Mouse (Mus musculus) CH12.LX (cell line): ENCODE measurements around the gene Afdn. TPM values are rescaled to one million over a fixed set of nuclear protein-coding genes. Genes with fewer than 3 reads are reported as not detected.
"Not testable (repeated sequence)": the region's sequence is repeated elsewhere in the genome, so short reads cannot be mapped to it uniquely, and the experiment has no call there.

ENCODE experiments used
- DNase-seq: peaks from one replicate; pipeline ENCODE4 v3.0.0-alpha.2; 2013; ENCODE audit errors: extremely low read depth
- H3K27ac ChIP-seq: 2 replicates; pipeline ENCODE4 v1.5.1; 2012; ENCODE audit warnings: low read depth, mild to moderate bottlenecking, control low read depth, moderate library complexity; ENCODE audit not compliant: insufficient read depth
- H3K27me3 ChIP-seq: replicated peaks from 2 replicates; pipeline ENCODE3; 2012; ENCODE audit warnings: inconsistent platforms
- H3K36me3 ChIP-seq, 2 experiments: replicated peaks in 1 of 2; 2 replicates each; pipeline versions ENCODE3 to v1.6.1; 2012; ENCODE audit warnings: inconsistent platforms in 1 of 2, low read length in 1 of 2, mild to moderate bottlenecking in 1 of 2, mixed read lengths in 1 of 2, moderate library complexity in 1 of 2; ENCODE audit not compliant: control insufficient read depth in 1 of 2, insufficient read depth in 1 of 2
- H3K4me1 ChIP-seq, 2 experiments: 2 replicates each; pipeline ENCODE4 v1.6.1; 2012; ENCODE audit warnings: inconsistent platforms in 1 of 2, moderate library complexity in 1 of 2; ENCODE audit not compliant: insufficient read depth in 2 of 2, control insufficient read depth in 1 of 2
- H3K4me2 ChIP-seq: 2 replicates; pipeline ENCODE4 v1.6.1; 2012; ENCODE audit warnings: low read depth, mild to moderate bottlenecking, control low read depth; ENCODE audit not compliant: poor library complexity, insufficient read depth, severe bottlenecking
- H3K4me3 ChIP-seq, 3 experiments: fragments of 150-350 bp in 1 of 3; sonication (generic) in 1 of 3; replicated peaks in 1 of 3; 2 replicates each; pipeline versions ENCODE3 to v1.5.1; 2011 to 2012; ENCODE audit warnings: low read depth in 2 of 3, low read length in 2 of 3, mild to moderate bottlenecking in 2 of 3, moderate library complexity in 2 of 3, control low read depth in 1 of 3, improper control_type of control experiment in 1 of 3, inconsistent platforms in 1 of 3, mixed read lengths in 1 of 3; ENCODE audit not compliant: poor library complexity in 1 of 3
- H3K79me2 ChIP-seq: replicated peaks from 2 replicates; pipeline ENCODE4 v1.6.1; 2012; ENCODE audit warnings: mild to moderate bottlenecking, moderate library complexity; ENCODE audit not compliant: control insufficient read depth, poor library complexity, insufficient read depth, severe bottlenecking; ENCODE audit errors: extremely low read depth
- H3K9ac ChIP-seq: 2 replicates; pipeline ENCODE4 v1.6.1; 2012; ENCODE audit warnings: low read depth, mild to moderate bottlenecking, control low read depth, moderate library complexity; ENCODE audit not compliant: insufficient read depth
- H3K9me3 ChIP-seq: replicated peaks from 2 replicates; pipeline ENCODE3; 2012; ENCODE audit warnings: low read length, inconsistent platforms, mixed read lengths
- CHD1 ChIP-seq: IDR thresholded peaks from 2 replicates; pipeline ENCODE4 v1.6.1; 2012; ENCODE audit warnings: low read depth, low read length, improper control_type of control experiment, inconsistent platforms
- CHD2 ChIP-seq: IDR thresholded peaks from 2 replicates; pipeline ENCODE4 v1.6.1; 2011; ENCODE audit warnings: low read length, improper control_type of control experiment
- CTCF ChIP-seq, 2 experiments: IDR thresholded peaks in 1 of 2; conservative IDR thresholded peaks in 1 of 2; 2 replicates each; pipeline ENCODE4 v1.5.1; 2011 to 2012; ENCODE audit warnings: low read depth in 2 of 2, low read length in 2 of 2, improper control_type of control experiment in 1 of 2, inconsistent platforms in 1 of 2, mild to moderate bottlenecking in 1 of 2, moderate library complexity in 1 of 2
- GABPA ChIP-seq: IDR thresholded peaks from 2 replicates; pipeline ENCODE4 v1.6.1; 2012; ENCODE audit warnings: low read depth, low read length, improper control_type of control experiment, inconsistent platforms; ENCODE audit not compliant: insufficient replicate concordance
- HCFC1 ChIP-seq: IDR thresholded peaks from 2 replicates; pipeline ENCODE4 v1.6.1; 2012; ENCODE audit warnings: low read depth, mild to moderate bottlenecking, inconsistent platforms, low read length, improper control_type of control experiment
- JUN ChIP-seq: IDR thresholded peaks from 2 replicates; pipeline ENCODE4 v1.6.1; 2011; ENCODE audit warnings: low read depth, mild to moderate bottlenecking, low read length, improper control_type of control experiment, moderate library complexity; ENCODE audit not compliant: insufficient read depth
- JUND ChIP-seq: conservative IDR thresholded peaks from 2 replicates; pipeline ENCODE4 v1.6.1; 2011; ENCODE audit warnings: low read depth, low read length, improper control_type of control experiment
- KAT2A ChIP-seq: IDR thresholded peaks from 2 replicates; pipeline ENCODE4 v1.6.1; 2012; ENCODE audit warnings: low read length, improper control_type of control experiment, inconsistent platforms; ENCODE audit not compliant: insufficient replicate concordance
- MAFK ChIP-seq: IDR thresholded peaks from 2 replicates; pipeline ENCODE4 v1.6.1; 2011; ENCODE audit warnings: low read length, improper control_type of control experiment; ENCODE audit not compliant: insufficient replicate concordance
- MAZ ChIP-seq: IDR thresholded peaks from 2 replicates; pipeline ENCODE4 v1.6.1; 2012; ENCODE audit warnings: low read depth, mild to moderate bottlenecking, inconsistent platforms, low read length, improper control_type of control experiment, moderate library complexity
- MEF2A ChIP-seq: IDR thresholded peaks from 2 replicates; pipeline ENCODE4 v1.6.1; 2014; ENCODE audit warnings: low read depth, mild to moderate bottlenecking, inconsistent platforms, low read length, improper control_type of control experiment, borderline replicate concordance
- MXI1 ChIP-seq: IDR thresholded peaks from 2 replicates; pipeline ENCODE4 v1.6.1; 2011; ENCODE audit warnings: mild to moderate bottlenecking, low read depth, low read length, improper control_type of control experiment
- MYC ChIP-seq: IDR thresholded peaks from 2 replicates; pipeline ENCODE4 v1.6.1; 2011; ENCODE audit warnings: low read depth, mild to moderate bottlenecking, improper control_type of control experiment, low read length
- NELFE ChIP-seq: IDR thresholded peaks from 2 replicates; pipeline ENCODE4 v1.6.1; 2011; ENCODE audit warnings: low read depth, low read length, improper control_type of control experiment
- PAX5 ChIP-seq: IDR thresholded peaks from 2 replicates; pipeline ENCODE4 v1.6.1; 2012; ENCODE audit warnings: low read length, inconsistent platforms, mixed read lengths
- POLR2A ChIP-seq: IDR thresholded peaks from 2 replicates; pipeline ENCODE4 v1.6.1; 2011; ENCODE audit warnings: low read depth, mild to moderate bottlenecking, improper control_type of control experiment, low read length
- POLR2AphosphoS2 ChIP-seq: IDR thresholded peaks from 2 replicates; pipeline ENCODE4 v1.6.1; 2011; ENCODE audit warnings: low read depth, low read length, improper control_type of control experiment
- RCOR1 ChIP-seq: conservative IDR thresholded peaks from 2 replicates; pipeline ENCODE4 v1.6.1; 2012; ENCODE audit warnings: low read depth, mild to moderate bottlenecking, inconsistent platforms, low read length, improper control_type of control experiment
- USF1 ChIP-seq: IDR thresholded peaks from 2 replicates; pipeline ENCODE4 v1.6.1; 2014; ENCODE audit warnings: low read depth, mild to moderate bottlenecking, inconsistent platforms, low read length, improper control_type of control experiment
- USF2 ChIP-seq: conservative IDR thresholded peaks from 2 replicates; pipeline ENCODE4 v1.6.1; 2011; ENCODE audit warnings: low read depth, low read length, improper control_type of control experiment
- ZMIZ1 ChIP-seq: IDR thresholded peaks from 2 replicates; pipeline ENCODE4 v1.6.1; 2012; ENCODE audit warnings: low read depth, mild to moderate bottlenecking, inconsistent platforms, low read length, improper control_type of control experiment
- dilution Hi-C: fragments of 300-500 bp; cut with MboI; formaldehyde crosslinking; loops from 2 replicates; pipeline ENCODE4 v1.14.3; 2020; ENCODE audit warnings: low sequenced_read_pairs; ENCODE audit not compliant: extremely low pct_unique_long_range_greater_than_20kb, extremely low pct_ligation_motif_present
- in situ Hi-C: fragments of 300-500 bp; cut with MboI; formaldehyde crosslinking; loops from 3 replicates; pipeline ENCODE4 v1.14.3; 2019; ENCODE audit warnings: low sequenced_read_pairs, low pct_ligation_motif_present, low pct_unique_long_range_greater_than_20kb, mixed read lengths
- polyA plus RNA-seq: library from polyadenylated mRNA; unstranded; fragments of >175 nt; gene quantifications from 2 replicates; pipeline ENCODE4 v1.2.1, GENCODE M21; 2012; ENCODE audit warnings: low read depth; ENCODE audit not compliant: insufficient read length
- total RNA-seq, 2 experiments: library from RNA; depleted of rRNA; stranded (reverse); fragments of 300-350 nt in 1 of 2; fragments of >200 nt in 1 of 2; gene quantifications; 2 replicates each; pipeline ENCODE4 v1.2.3; 2012 to 2014

The Afdn gene
- total and polyA plus RNA-seq, 3 experiments = 11.5 to 18.3 (median 18.0) TPM

DNA sequence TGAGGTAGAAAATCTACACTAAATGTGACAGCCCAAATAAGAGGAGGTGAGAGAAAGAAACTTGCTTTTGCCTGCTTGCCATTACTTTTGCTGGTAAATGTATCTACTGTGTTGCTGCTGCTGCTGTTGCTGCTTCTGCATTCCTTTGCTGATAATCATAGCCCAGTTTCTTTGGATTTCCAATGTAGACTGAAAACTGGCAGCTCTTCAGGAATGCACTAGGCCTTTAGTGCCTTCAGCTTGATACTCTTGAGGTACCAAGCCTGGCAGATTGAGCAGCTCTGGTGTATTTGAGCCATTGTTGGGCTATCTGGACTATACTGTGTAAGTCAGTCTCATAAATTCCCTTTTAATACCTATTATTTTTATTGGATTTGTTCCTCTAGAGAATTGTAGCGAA, 18.5 kb downstream of the Afdn start:
- H3K4me2 ChIP-seq = no peak overlapping the region
- DNase-seq = no peak
- H3K27ac ChIP-seq = no peak overlapping the region
- H3K9ac ChIP-seq = no peak overlapping the region
- no peaks in the 10 kb centered on the region for H3K36me3 ChIP-seq
- dilution Hi-C loops = no loop called here
- no peaks in the 10 kb centered on the region for H3K79me2 ChIP-seq
- H3K27me3 ChIP-seq = no peaks in the 10 kb centered on the region
- no peaks in the 10 kb centered on the region for H3K9me3 ChIP-seq
- TF ChIP-seq MYC = no peak
- TF ChIP-seq HCFC1 = no peak
- no peak for TF ChIP-seq NELFE
- no peak for TF ChIP-seq MAZ
- no peak for TF ChIP-seq GABPA
- TF ChIP-seq MXI1 = no peak
- TF ChIP-seq ZMIZ1 = no peak
- TF ChIP-seq JUN = no peak
- TF ChIP-seq POLR2AphosphoS2 = no peak
- no peak for TF ChIP-seq PAX5
- no peak for TF ChIP-seq CHD2
- H3K4me1 ChIP-seq = no peaks in the 10 kb centered on the region
- H3K4me3 ChIP-seq = no peak overlapping the region
- in situ Hi-C loops = no loop called here

- TF ChIP-seq POLR2A (no peak), KAT2A (no peak), CHD1 (no peak)
- dilution Hi-C loops = no loop called here
- Histone ChIP-seq H3K9ac (no peak overlapping the region), H3K4me2 (no peak overlapping the region), H3K4me3 (no peak overlapping the region), H3K4me1 (no peaks in the 10 kb centered on the region), H3K36me3 (no peaks in the 10 kb centered on the region), H3K27me3 (no peaks in the 10 kb centered on the region), H3K27ac (no peak overlapping the region), H3K9me3 (no peaks in the 10 kb centered on the region), H3K79me2 (0 out of 2 replicates have a peak, but pooled peaks cover 2% of the 10 kb centered on the region)
- in situ Hi-C loops = no loop called here
- no peak for DNase-seq
Measured at GRCm38 (mm10) chr17:13781948-13782347, 21.6 kb downstream of the Afdn start.

DNA sequence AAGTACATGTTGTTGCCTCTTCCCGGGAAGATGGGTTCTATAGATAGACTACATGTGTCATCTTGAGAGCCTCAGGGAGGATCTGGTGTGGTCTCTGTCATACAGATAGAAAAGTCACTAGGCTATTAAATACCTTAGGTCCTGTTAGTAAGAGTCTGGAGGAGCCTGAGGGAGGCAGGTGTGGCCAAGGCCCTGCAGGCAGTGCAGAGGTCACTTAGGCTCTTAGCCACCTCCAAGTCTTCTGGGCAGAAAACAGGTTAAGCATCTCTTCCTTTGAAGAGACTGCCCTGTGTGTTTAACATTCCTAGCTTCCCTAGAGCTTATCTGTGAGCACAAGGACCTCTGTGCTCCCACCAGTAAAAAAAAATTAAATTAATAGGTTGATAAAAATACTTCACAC, 23.1 kb downstream of the Afdn start:
- H3K9me3 ChIP-seq = no peaks in the 10 kb centered on the region
- dilution Hi-C loops = no loop called here
- H3K79me2 ChIP-seq = 0 out of 2 replicates have a peak, but pooled peaks cover 2% of the 10 kb centered on the region
- in situ Hi-C loops = no loop called here
- H3K36me3 ChIP-seq = no peaks in the 10 kb centered on the region
- H3K27ac ChIP-seq = no peak overlapping the region
- DNase-seq = no peak
- no peak overlapping the region for H3K9ac ChIP-seq
- H3K4me1 ChIP-seq = no peaks in the 10 kb centered on the region
- no peak overlapping the region for H3K4me2 ChIP-seq
- TF ChIP-seq USF2 (no peak), RCOR1 (no peak), CTCF (conservative IDR thresholded peaks at IDR 0.05 in 1 of 2, IDR thresholded peaks at IDR 0.05 in 1 of 2; ENCODE audit: low read depth in 2 of 2, low read length in 2 of 2) (no peak), HCFC1 (no peak), MYC (no peak), USF1 (no peak), JUN (no peak), JUND (no peak), MAZ (no peak), MEF2A (no peak), MAFK (no peak), NELFE (no peak)
- H3K4me3 ChIP-seq = no peak overlapping the region
- H3K27me3 ChIP-seq = no peaks in the 10 kb centered on the region

- in situ Hi-C loops = not testable (repeated sequence)
Measured at GRCm38 (mm10) chr17:13790033-13790432, 29.7 kb downstream of the Afdn start.

More at GRCm38 (mm10) chr17:13790033-13790432, 29.7 kb downstream of the Afdn start:
- H3K4me3 ChIP-seq, H3K79me2 ChIP-seq, H3K4me1 ChIP-seq, H3K27ac ChIP-seq, H3K36me3 ChIP-seq, H3K4me2 ChIP-seq, DNase-seq, H3K9me3 ChIP-seq, H3K9ac ChIP-seq, dilution Hi-C loops, H3K27me3 ChIP-seq: not testable (repeated sequence)
